Mouse (Mus musculus) midbrain, embryonic 13.5 days (tissue): Measurements from ENCODE around the gene Sgk1. TPM values are rescaled to one million over a fixed set of nuclear protein-coding genes. Genes with fewer than 3 reads are reported as not detected.

Experiments used
- polyA plus RNA-seq: library from polyadenylated mRNA; unstranded; fragments of >200 nt; fragmentation: Nextera tagmentation; extraction: Ambion mirVana; gene quantifications from 2 replicates; pipeline ENCODE4 v1.2.1, GENCODE M21; 2015

Gene Sgk1
- polyA plus RNA-seq, 1 experiment from 2014 or later, result 36.7 TPM

Other genes with a start within 250 kb of the Sgk1 start
- gene 4930444G20Rik, start 185.9 kb downstream of the Sgk1 start, polyA plus RNA-seq, result not detected in 2 replicates